Mouse (Mus musculus) hindbrain, embryonic 14.5 days (tissue): ENCODE measurements at regions not wholly inside any gene's neighbourhood (a gene's known extent, or its start where the extent isn't known, plus 50 kb on each side); places are given as distances from the start of the nearest gene placed in this dataset.
A peak's percentile ranks its signal among the peaks of the same experiment; 100 is the strongest.

Experiments
- ATAC-seq: fragments of 200-750 bp; cut with Nextera tagmentation; 2 replicates; pipeline ENCODE4 v1.8.0; 2017; ENCODE audit warnings: moderate number of reproducible peaks, mild to moderate bottlenecking, moderate TSS enrichment, moderate library complexity; ENCODE audit not compliant: low FRiP score
- DNase-seq: peaks from one replicate; pipeline ENCODE4 v3.0.0-alpha.2; 2015; ENCODE audit warnings: low spot score
- H3K27ac ChIP-seq: fragments of 300-500 bp; sonication (generic); 2 replicates; pipeline ENCODE4 v1.5.1; 2014; ENCODE audit warnings: mild to moderate bottlenecking, moderate library complexity
- H3K27me3 ChIP-seq: fragments of 300-500 bp; sonication (generic); 2 replicates; pipeline ENCODE4 v1.6.1; 2014; ENCODE audit warnings: mild to moderate bottlenecking, low read length, mixed read lengths; ENCODE audit not compliant: control insufficient read depth, insufficient read depth
- H3K36me3 ChIP-seq: fragments of 300-500 bp; sonication (generic); replicated peaks from 2 replicates; pipeline ENCODE4 v1.6.1; 2014; ENCODE audit not compliant: control insufficient read depth, insufficient read depth
- H3K4me1 ChIP-seq: fragments of 300-500 bp; sonication (generic); replicated peaks from 2 replicates; pipeline ENCODE4 v1.6.1; 2014; ENCODE audit warnings: antibody characterized with exemption, low read length, mixed read lengths; ENCODE audit not compliant: control insufficient read depth, insufficient read depth
- H3K4me2 ChIP-seq: fragments of 300-500 bp; sonication (generic); replicated peaks from 2 replicates; pipeline ENCODE4 v1.6.1; 2014; ENCODE audit warnings: mild to moderate bottlenecking, moderate library complexity
- H3K4me3 ChIP-seq: fragments of 300-500 bp; sonication (generic); replicated peaks from 2 replicates; pipeline ENCODE4 v1.5.1; 2014; ENCODE audit warnings: mild to moderate bottlenecking, low read length
- H3K9ac ChIP-seq: fragments of 300-500 bp; sonication (generic); 2 replicates; pipeline ENCODE4 v1.6.1; 2014
- H3K9me3 ChIP-seq: fragments of 300-500 bp; sonication (generic); 2 replicates; pipeline ENCODE4 v1.6.1; 2016; ENCODE audit warnings: low read length; ENCODE audit not compliant: control insufficient read depth
- WGBS: fragments of 180-500 bp; shearing (Covaris S2); extraction: QIAGEN DNeasy Blood & Tissue Kit; methylation state at CpG from one replicate; pipeline ENCODE4 v1.1.7; 2014; 5-methylcytosine and 5-hydroxymethylcytosine counted together

DNA sequence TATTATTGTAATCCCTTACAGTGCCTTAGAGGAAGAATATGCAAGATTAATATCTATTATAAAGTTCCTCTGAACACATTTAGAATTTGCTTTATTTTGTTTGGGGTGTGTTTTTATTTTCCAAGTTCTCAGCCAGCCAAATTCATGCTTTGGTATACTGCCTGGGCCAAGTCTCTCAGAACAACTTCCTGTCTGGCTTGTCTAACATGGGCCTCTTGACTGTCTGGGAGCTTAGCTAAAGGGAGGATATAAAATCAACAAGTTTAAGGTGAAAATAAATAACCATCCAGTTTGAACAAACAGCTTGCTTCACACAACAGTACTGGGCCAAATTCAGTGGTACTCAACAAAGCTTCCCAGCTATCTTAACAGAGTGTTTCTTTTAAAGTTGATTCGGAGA lies 669.5 kb downstream of the Kcnj2 start:
- DNase-seq (no peak), ATAC-seq (no peak)
- H3K9me3 ChIP-seq = no peaks in the 10 kb centered on the region
- 98% methylated on average over 1 of the region's 1 CpGs for WGBS
- no peaks in the 10 kb centered on the region for H3K27me3 ChIP-seq
- no peaks in the 10 kb centered on the region for H3K36me3 ChIP-seq
- H3K4me2 ChIP-seq = no peak overlapping the region
- H3K4me3 ChIP-seq = no peak overlapping the region
- no peak overlapping the region for H3K27ac ChIP-seq
- H3K4me1 ChIP-seq = no peaks in the 10 kb centered on the region
- no peak overlapping the region for H3K9ac ChIP-seq

DNA sequence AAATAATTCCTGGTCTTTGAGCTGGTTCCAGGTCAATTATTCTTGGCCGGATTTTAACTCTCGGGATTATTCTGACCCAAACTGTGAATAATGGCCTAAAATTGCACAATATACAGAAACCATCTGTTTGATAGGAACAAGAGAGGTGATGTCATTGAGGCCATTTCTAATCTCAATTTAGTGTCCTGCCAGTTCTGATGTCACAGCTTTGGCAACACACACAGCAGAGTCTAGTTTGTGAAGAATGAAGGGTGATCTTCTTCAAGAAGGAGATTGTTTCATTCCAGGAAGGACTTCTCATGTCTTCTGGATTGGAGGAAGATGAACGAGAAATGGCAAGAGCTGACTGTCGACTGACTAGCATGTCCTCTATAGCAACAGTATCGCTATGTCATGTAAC lies 670.0 kb downstream of the Kcnj2 start:
- Histone ChIP-seq H3K27me3 (no peaks in the 10 kb centered on the region), H3K4me2 (no peak overlapping the region), H3K27ac (no peak overlapping the region), H3K9ac (no peak overlapping the region), H3K4me1 (no peaks in the 10 kb centered on the region), H3K36me3 (no peaks in the 10 kb centered on the region), H3K9me3 (no peaks in the 10 kb centered on the region), H3K4me3 (no peak overlapping the region)
- no peak for ATAC-seq
- no peak for DNase-seq
- 94% methylated on average over 5 of the region's 5 CpGs for WGBS

DNA sequence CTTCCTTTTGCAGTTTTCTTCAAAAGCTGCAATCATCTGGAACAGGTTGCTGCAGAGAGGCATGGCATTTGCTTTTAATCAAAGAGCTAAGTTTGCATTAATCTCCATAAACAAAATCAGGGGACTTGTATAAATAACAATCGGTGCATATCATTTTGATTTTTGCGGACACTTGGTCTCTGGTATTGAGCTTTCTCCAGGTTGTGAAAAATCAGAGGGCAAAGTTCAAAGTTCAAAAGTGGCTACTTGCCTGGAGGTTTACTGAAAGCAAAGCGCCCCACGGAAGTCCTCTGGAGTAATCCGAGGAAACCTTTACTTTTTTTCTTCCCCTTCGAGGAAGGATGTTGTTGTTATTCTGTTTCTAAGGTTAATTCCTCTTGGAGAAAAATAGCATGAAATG lies 677.4 kb downstream of the Kcnj2 start:
- H3K36me3 ChIP-seq = no peaks in the 10 kb centered on the region
- DNase-seq = no peak
- H3K4me1 ChIP-seq = no peaks in the 10 kb centered on the region
- no peak overlapping the region for H3K4me3 ChIP-seq
- no peak overlapping the region for H3K27ac ChIP-seq
- H3K27me3 ChIP-seq = no peaks in the 10 kb centered on the region
- no peaks in the 10 kb centered on the region for H3K9me3 ChIP-seq
- no peak for ATAC-seq
- H3K9ac ChIP-seq = no peak overlapping the region
- H3K4me2 ChIP-seq = no peak overlapping the region
- 37% methylated on average over 6 of the region's 6 CpGs for WGBS

DNA sequence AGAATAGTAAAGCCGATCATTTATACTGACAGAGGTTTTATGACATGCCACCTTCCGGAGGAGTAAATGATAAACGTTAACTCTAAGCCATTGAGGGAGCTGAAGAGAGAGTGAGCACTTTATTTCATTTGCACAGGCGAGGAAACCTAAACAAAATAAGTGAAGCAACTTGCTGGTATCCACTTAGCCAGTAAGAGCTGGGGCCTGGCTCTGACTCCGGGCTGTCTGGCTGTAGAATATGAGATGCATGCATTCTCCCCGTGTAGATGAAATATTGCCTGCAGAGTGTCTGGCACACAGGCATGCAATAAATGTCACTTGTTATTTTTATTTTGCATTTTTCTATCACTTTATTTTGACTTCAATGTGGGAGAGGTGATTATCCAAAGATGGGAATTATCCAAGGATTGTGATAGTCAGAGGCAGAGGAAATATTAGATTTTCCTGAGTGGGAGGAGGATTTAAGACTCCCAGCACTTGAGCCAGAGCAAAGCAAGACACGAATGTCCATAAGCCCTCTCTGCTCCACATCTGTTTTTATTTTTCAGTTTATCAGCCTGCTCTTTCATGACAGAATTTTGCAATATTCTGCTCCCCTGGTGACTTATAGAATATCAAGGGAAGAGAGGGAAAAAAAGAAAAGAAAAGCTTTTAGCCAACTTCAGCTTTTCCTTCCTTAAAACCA lies 681.4 kb downstream of the Kcnj2 start:
- H3K4me1 ChIP-seq = no peaks in the 10 kb centered on the region
- 75% methylated on average over 7 of the region's 7 CpGs for WGBS
- H3K4me2 ChIP-seq = no peak overlapping the region
- no peak overlapping the region for H3K9ac ChIP-seq
- ATAC-seq (no peak), DNase-seq (no peak)
- H3K36me3 ChIP-seq = no peaks in the 10 kb centered on the region
- no peaks in the 10 kb centered on the region for H3K27me3 ChIP-seq
- no peak overlapping the region for H3K4me3 ChIP-seq
- H3K27ac ChIP-seq = no peak overlapping the region
- no peaks in the 10 kb centered on the region for H3K9me3 ChIP-seq

DNA sequence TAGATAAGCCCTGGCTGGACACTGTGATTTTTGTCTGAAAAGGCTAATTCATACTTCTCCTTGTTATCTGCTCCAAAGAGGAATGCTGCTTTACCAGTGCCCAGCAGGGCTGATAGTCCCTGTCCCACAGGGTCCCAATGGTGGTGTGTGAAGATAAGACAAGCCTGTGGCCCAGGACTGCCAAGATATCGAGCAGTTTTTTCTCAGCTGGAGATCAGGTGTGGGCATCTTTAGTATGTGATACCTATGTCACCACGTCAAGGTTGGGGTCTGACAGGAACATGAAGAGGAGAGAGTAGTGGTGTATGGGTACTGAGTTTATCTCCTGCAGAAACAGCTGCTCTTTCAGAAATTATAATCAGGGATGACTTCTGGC lies 682.0 kb downstream of the Kcnj2 start:
- Histone ChIP-seq H3K36me3 (no peaks in the 10 kb centered on the region), H3K4me1 (no peaks in the 10 kb centered on the region), H3K27me3 (no peaks in the 10 kb centered on the region), H3K4me3 (no peak overlapping the region), H3K9ac (no peak overlapping the region), H3K9me3 (no peaks in the 10 kb centered on the region), H3K4me2 (no peak overlapping the region), H3K27ac (no peak overlapping the region)
- DNase-seq (no peak), ATAC-seq (no peak)
- 85% methylated on average over 2 of the region's 2 CpGs for WGBS

DNA sequence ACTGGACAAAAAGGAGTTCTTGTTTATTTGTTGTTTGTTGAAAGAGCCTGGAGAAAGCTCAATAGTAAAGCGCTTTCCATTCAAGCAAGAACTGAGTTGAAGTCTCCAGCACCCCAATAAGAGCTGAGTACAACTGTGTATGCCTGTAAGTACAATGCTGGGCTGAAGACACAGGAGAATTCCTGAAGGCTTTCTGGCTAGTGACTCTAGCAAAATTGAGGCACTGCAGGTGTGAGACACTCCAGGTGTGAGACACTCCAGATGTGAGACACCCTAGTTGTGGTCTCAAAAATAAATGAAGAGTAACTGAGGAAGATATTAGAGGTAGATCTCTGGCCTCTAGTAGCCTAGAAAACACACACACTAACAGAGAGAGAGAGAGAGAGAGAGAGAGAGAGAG lies 682.5 kb downstream of the Kcnj2 start:
- H3K27me3 ChIP-seq = no peaks in the 10 kb centered on the region
- H3K36me3 ChIP-seq = no peaks in the 10 kb centered on the region
- 86% methylated on average over 1 of the region's 1 CpGs for WGBS
- H3K27ac ChIP-seq = no peak overlapping the region
- DNase-seq (no peak), ATAC-seq (no peak)
- no peaks in the 10 kb centered on the region for H3K9me3 ChIP-seq
- no peaks in the 10 kb centered on the region for H3K4me1 ChIP-seq
- H3K9ac ChIP-seq = no peak overlapping the region
- no peak overlapping the region for H3K4me3 ChIP-seq
- no peak overlapping the region for H3K4me2 ChIP-seq

DNA sequence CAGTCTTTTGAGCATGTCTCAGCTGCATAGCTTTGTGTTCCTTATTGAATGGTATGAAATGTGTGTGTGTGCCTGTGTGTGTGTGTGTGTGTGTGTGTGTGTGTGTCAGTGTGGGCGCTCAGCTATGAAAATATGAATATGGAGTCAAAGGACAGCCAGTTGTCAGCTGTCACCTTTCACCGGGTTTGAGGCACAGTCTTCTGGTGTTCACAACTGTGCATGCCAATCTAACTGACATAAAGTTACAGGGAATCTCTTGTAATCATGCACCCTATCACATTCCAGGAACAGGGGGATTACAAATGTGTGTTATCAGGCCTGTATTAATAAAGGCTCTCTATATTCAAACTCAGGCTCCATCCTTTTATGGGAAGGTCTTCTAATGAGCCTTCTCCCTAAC lies 688.8 kb downstream of the Kcnj2 start:
- Histone ChIP-seq H3K36me3 (no peaks in the 10 kb centered on the region), H3K9me3 (no peaks in the 10 kb centered on the region), H3K27me3 (no peaks in the 10 kb centered on the region), H3K4me1 (no peaks in the 10 kb centered on the region), H3K4me2 (no peak overlapping the region), H3K4me3 (no peak overlapping the region), H3K27ac (no peak overlapping the region), H3K9ac (no peak overlapping the region)
- WGBS = 77% methylated on average over 2 of the region's 2 CpGs
- DNase-seq (no peak), ATAC-seq (no peak)

DNA sequence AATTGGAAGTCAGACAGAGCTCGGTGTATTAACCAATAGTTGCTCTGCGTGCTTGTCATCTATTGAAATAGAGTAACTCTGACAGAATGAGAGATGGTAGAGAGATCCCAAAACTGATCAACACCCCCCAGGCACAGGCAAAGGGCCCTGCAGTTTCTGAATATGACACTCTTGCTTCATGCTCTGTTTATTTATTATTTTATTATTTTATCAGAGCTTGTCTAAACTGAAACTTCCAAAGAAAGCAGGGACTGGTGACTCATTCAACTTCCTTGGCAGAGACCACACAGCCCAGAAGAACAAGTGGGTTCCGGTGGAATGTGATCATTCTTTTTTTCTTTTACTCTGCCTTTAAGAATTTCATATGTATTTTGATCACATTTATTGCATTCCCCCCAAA lies 697.1 kb downstream of the Kcnj2 start:
- DNase-seq (no peak), ATAC-seq (no peak)
- H3K4me1 ChIP-seq = no peaks in the 10 kb centered on the region
- no peaks in the 10 kb centered on the region for H3K9me3 ChIP-seq
- H3K4me2 ChIP-seq = no peak overlapping the region
- H3K36me3 ChIP-seq = no peaks in the 10 kb centered on the region
- no peak overlapping the region for H3K4me3 ChIP-seq
- 79% methylated on average over 3 of the region's 3 CpGs for WGBS
- no peak overlapping the region for H3K9ac ChIP-seq
- H3K27ac ChIP-seq = no peak overlapping the region
- H3K27me3 ChIP-seq = no peaks in the 10 kb centered on the region

DNA sequence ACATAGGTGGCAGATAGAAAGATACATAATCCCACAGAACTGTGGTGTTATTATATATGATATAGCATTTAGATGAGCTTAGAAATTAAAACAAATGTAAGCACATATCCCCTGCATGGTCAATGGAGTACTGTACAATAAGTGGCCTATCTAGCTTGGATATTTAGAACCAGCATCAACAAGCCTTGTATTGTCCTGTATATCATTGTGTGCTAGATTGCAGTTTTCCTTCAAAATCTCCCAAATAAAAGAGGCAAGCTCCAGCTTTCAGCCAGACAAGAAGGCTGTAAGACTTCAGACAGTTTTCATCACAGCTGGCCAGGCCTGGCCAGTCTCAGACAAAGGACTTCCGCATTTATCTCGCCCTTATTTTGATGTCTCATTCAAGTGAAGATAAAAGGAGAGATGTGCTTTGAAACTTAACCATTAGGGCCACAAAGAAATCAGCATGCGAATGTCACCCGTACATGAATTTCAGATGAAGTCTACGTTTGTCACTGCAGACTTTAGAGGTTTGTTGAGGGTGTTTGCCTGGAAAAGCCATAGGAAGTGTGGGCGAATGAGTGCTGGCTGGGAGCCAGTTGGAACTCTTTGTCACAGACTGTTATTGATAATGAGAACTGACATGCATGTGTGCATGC lies 700.5 kb downstream of the Kcnj2 start:
- H3K27me3 ChIP-seq = no peaks in the 10 kb centered on the region
- DNase-seq (peak; percentile 41), ATAC-seq (0 out of 2 replicates have a peak, but pooled peaks have one; percentile 37)
- H3K36me3 ChIP-seq = no peaks in the 10 kb centered on the region
- H3K4me3 ChIP-seq = no peak overlapping the region
- 15% methylated on average over 6 of the region's 6 CpGs for WGBS
- H3K4me2 ChIP-seq = no peak overlapping the region
- H3K9ac ChIP-seq = no peak overlapping the region
- no peak overlapping the region for H3K27ac ChIP-seq
- no peaks in the 10 kb centered on the region for H3K4me1 ChIP-seq
- no peaks in the 10 kb centered on the region for H3K9me3 ChIP-seq

DNA sequence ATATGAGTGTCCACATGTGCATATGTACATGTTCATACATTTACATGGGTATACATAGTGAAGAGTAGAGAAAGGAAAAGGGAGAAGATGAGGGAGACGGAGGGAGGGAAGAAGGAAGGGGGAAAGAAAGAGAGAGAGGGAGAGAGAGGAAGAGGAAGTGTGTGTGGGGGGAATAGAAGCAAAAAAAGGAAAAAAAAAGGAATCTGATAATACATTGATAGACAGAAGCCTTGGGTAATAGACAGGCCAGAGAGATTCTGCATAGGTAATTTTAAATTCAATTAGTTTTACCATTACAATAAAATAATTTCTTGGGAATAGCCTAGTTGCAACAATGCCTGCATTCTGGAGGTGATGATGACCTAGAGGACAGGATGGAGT lies 701.0 kb downstream of the Kcnj2 start:
- DNase-seq (no peak), ATAC-seq (no peak)
- H3K27ac ChIP-seq = no peak overlapping the region
- no peaks in the 10 kb centered on the region for H3K4me1 ChIP-seq
- H3K4me3 ChIP-seq = no peak overlapping the region
- H3K4me2 ChIP-seq = no peak overlapping the region
- no peaks in the 10 kb centered on the region for H3K36me3 ChIP-seq
- 54% methylated on average over 1 of the region's 1 CpGs for whole genome bisulfite sequencing
- no peak overlapping the region for H3K9ac ChIP-seq
- H3K9me3 ChIP-seq = no peaks in the 10 kb centered on the region
- H3K27me3 ChIP-seq = no peaks in the 10 kb centered on the region
